Mouse (Mus musculus) heart, adult 2 months (tissue): Measurements from ENCODE around the gene Kirrel3.

Experiments used
- CTCF ChIP-seq: fragments of 200-600 bp; IDR thresholded peaks from 2 replicates; pipeline ENCODE4 v1.8.1; 2022; ENCODE audit warnings: antibody characterized with exemption, mild to moderate bottlenecking, moderate library complexity
- EP300 ChIP-seq: fragments of 200-500 bp; IDR thresholded peaks from 2 replicates; pipeline ENCODE4 v1.6.1; 2011; ENCODE audit warnings: low read depth, low read length, control low read depth; ENCODE audit not compliant: insufficient read depth
- POLR2A ChIP-seq: fragments of 200-500 bp; IDR thresholded peaks from 2 replicates; pipeline ENCODE4 v1.6.1; 2011; ENCODE audit warnings: mild to moderate bottlenecking, low read depth, low read length, control low read depth; ENCODE audit not compliant: insufficient read depth

- TF ChIP-seq CTCF (no peak), POLR2A (no peak), EP300 (no peak)
These were observed 392.1 kb downstream of the Kirrel3 start for GRCm38 (mm10) chr9:34877799-34878198.
